Mouse (Mus musculus) G1E (cell line): ENCODE measurements around the gene Gm5617.

ENCODE experiments used
- CTCF ChIP-seq: IDR thresholded peaks from 2 replicates; pipeline ENCODE4 v1.5.1; 2012; ENCODE audit warnings: low read depth, low read length, inconsistent platforms, mixed read lengths
- GATA1 ChIP-seq: IDR thresholded peaks from 2 replicates; pipeline ENCODE4 v1.6.1; 2012; ENCODE audit warnings: borderline replicate concordance, low read length, inconsistent platforms, mixed read lengths
- TAL1 ChIP-seq: conservative IDR thresholded peaks from 2 replicates; pipeline ENCODE4 v1.6.1; 2012; ENCODE audit warnings: low read depth, low read length, inconsistent platforms, mixed read lengths

DNA sequence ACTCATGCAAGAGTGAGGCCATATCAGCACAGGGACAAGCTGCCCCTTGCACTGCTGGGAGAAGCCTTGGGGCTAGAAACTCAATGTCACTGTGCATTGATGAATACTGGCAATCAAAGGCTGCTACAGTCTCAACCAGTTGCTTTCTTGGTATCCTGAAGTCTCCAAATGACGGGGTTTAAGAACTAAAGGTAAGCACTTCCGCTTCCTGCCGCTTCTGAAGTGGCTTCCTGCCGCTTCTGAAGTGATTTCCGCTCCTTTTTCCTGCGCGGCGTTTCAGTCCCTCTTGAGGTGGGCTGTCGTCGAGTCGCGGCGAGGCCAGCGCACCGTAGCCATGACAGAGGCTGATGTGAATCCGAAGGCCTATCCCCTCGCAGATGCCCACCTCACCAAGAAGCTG is 45.2 kb upstream of the Gm5617 start:
- TF ChIP-seq CTCF: no peak
- TF ChIP-seq TAL1: no peak
- no peak for TF ChIP-seq GATA1
